Mouse (Mus musculus) E14TG2a.4 (cell line): ENCODE measurements around the gene Kif3c.

Experiments used
- CTCF ChIP-seq: conservative IDR thresholded peaks from 2 replicates; pipeline ENCODE4 v1.5.1; 2014; ENCODE audit warnings: low read length
- NANOG ChIP-seq: IDR thresholded peaks from 2 replicates; pipeline ENCODE4 v1.6.1; 2014; ENCODE audit warnings: borderline replicate concordance, low read length, mixed read lengths
- POU5F1 ChIP-seq: IDR thresholded peaks from 2 replicates; pipeline ENCODE4 v1.6.1; 2014; ENCODE audit warnings: low read length, borderline replicate concordance

GRCm38 (mm10) chr12:3387891-3388290 lies 23.0 kb downstream of the Kif3c start:
- TF ChIP-seq CTCF (no peak), POU5F1 (no peak), NANOG (no peak)
